Mouse (Mus musculus): ENCODE data around the gene Apex2.

The Apex2 gene

DNA sequence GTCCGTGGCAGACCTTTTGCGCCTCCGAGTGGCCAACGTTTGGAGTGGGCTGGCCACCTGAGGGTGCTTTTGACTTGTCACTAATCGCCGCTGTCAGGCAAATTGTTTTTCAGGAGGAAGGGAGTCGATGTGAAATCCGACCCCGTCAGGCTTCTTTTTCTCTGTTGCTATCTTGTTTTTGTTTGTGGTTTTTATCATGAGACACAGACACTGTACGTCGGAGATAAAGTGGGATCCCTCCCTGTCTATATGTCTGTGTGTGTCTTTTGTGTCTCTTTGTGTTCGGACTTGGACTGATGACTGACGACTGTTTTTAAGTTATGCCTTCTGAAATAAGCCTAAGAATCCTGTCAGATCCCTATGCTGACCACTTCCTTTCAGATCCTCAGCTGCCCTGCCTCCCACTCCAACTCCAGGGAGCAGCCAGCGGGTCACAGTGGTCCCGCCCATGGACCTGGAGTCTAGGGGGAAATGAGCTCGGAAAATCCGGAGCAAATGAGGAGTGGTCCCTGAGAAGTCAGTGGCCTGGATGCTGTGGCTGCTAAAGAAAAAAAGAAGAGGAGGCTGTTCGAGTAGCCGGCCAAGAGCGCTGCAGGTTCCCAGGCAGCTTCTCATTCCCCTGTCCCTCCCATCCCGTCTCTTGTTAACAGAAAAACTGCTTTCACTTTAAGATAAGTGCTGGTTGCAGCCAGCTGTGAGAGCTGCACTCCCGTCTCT lies 103.2 kb downstream of the Apex2 start:
- peak; percentile 93 for DNase-seq

DNA sequence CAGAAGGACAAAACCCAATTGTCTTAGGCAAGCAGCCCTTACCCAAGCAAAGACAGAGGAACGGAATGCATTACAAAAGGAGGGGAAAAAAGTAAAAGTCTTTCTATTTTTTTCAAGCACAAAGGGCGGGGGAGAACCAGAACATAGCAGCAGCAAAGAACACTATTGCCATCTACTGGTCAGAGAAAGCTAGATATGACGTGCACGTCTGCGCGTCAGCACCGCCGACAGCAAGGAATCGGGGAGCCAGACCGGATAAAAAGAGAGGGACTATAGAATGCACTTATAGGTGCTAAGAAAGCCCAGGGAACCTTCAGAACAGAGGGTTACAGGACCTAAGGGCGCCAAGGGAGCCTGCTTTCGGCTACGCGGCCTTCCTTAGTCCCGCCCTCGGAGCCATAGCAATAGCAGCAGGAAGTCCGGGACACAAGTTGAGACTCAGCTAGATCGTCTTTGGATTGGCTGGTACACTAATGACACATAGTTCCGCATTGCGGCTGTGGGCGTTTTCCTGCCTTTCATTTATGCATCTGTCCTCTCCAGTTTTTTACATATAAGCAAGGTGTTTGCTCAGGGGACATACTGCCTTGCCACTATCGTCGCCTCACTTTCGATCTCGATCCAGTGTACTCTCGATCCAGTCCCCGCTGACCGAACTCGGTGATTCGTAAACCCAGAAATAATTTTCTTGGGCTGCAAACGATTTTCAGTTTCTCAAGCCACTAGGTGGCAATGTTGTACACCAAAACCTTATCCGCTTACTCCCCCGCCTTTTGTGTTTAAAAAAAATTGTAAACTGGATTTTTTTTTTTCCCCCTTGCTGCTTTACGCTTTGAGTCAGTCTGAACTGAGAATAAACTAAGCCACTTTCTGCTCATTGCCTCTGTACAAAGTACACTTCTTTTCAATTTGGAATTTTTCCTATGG lies 111.6 kb downstream of the Apex2 start:
- peak; percentile 99 for DNase-seq

DNA sequence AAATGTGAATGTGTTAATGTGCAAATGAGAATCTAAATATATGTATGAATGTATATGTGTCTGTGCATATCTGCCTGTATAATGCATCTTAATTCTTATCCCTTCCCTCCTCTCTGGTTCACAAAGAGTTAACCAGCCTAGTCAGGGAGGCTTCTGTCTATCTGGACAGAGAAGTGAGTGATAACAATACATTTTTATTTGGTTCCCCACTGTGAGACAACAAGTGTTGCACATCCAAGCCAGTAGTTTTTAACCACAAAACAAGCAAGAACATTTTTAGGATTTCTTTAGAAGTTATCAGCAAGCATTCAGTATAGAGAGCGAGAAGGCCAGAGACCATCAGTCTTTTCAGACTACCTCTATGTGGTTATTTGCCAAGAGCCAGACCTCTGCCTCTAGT lies 118.3 kb downstream of the Apex2 start:
- no peak for DNase-seq
